Comparison of ENCODE assay signal across 17 mouse cellular contexts in genomic region chr1:131702094-131702766, GRCm38 (mm10). TPM values are rescaled to one million over a fixed set of nuclear protein-coding genes. Genes with fewer than 3 reads are reported as not detected.
DNase-seq lines count a peak whose midpoint lies in the region; ATAC-seq and TF ChIP-seq lines count a peak whose summit lies in the region.
"Had no signal": no experiment of that assay in that cellular context is flagged by ENCODE, and none has a peak within 500 bp of the region (broad histone marks: within the 10 kb centered on the region; RNA-seq: fewer than 3 reads in every experiment).

No protein-coding gene starts in this region.

- H3K27me3 ChIP-seq in heart, embryonic 12.5 days (replicated peaks) = 0 out of 2 replicates have a peak, but pooled peaks cover 3% of the 10 kb centered on the region
- H3K27me3 ChIP-seq in heart, adult 2 months (ENCODE audit: control insufficient read depth, insufficient read depth, low read length) = no peaks in the 10 kb centered on the region
- no peaks in the 10 kb centered on the region for H3K27me3 ChIP-seq in forebrain, embryonic 10.5 days (ENCODE audit: poor library complexity, severe bottlenecking)
- H3K27me3 ChIP-seq: hindbrain, embryonic 13.5 days; limb, embryonic 13.5 days; neural tube, embryonic 15.5 days had no signal

- no peaks in the 10 kb centered on the region for H3K9me3 ChIP-seq in heart, embryonic 12.5 days (replicated peaks)
- H3K9me3 ChIP-seq in forebrain, embryonic 10.5 days = no peaks in the 10 kb centered on the region
- H3K9me3 ChIP-seq: hindbrain, embryonic 13.5 days; limb, embryonic 13.5 days; neural tube, embryonic 15.5 days had no signal

- ATAC-seq in heart, embryonic 12.5 days (ENCODE audit: insufficient number of reproducible peaks, low FRiP score) = no peak
- ATAC-seq in hematopoietic stem cell, adult 5-6 weeks (replicated peaks in 1 of 2; ENCODE audit: insufficient read depth in 1 of 2, low FRiP score in 2 of 2, low TSS enrichment in 1 of 2, low read depth in 1 of 2, poor library complexity in 2 of 2, severe bottlenecking in 2 of 2) = peak; percentile 39 to 69; a peak in 3 of 4 replicates

- 24% methylated on average over 8 of the region's 8 CpGs for WGBS in heart, embryonic 12.5 days
- 30% methylated on average over 8 of the region's 8 CpGs for WGBS in heart, adult 2 months
- 83% methylated on average over 8 of the region's 8 CpGs for WGBS in forebrain, embryonic 10.5 days

- intact Hi-C loops in heart, adult 2 months (cut with DNase I) = no loop called here

- TF ChIP-seq POLR2A in heart, adult 2 months (IDR thresholded peaks at IDR 0.05; ENCODE audit: insufficient read depth, low read depth, low read length) = no peak

- peaks cover 5% of the 10 kb centered on the region for H3K4me1 ChIP-seq in heart, embryonic 12.5 days (replicated peaks)
- no peaks in the 10 kb centered on the region for H3K4me1 ChIP-seq in heart, adult 2 months (ENCODE audit: control insufficient read depth, insufficient read depth, low read length)
- no peaks in the 10 kb centered on the region for H3K4me1 ChIP-seq in forebrain, embryonic 10.5 days
- H3K4me1 ChIP-seq: hindbrain, embryonic 13.5 days; limb, embryonic 13.5 days; neural tube, embryonic 15.5 days had no signal

- no peak overlapping the region for H3K4me3 ChIP-seq in heart, embryonic 12.5 days
- H3K4me3 ChIP-seq in heart, adult 2 months = no peak overlapping the region
- H3K4me3 ChIP-seq in forebrain, embryonic 10.5 days = no peak overlapping the region
- H3K4me3 ChIP-seq: gastrocnemius, adult 2 months; hindbrain, embryonic 13.5 days; limb, embryonic 13.5 days; neural tube, embryonic 15.5 days had no signal

- no peak for DNase-seq in heart, adult 2 months
- peak; percentile 43 to 46 for DNase-seq in spleen, postnatal 36 days (ENCODE audit: low spot score in 2 of 2)
- DNase-seq in spleen, adult 12 weeks (ENCODE audit: low spot score) = no peak
- DNase-seq in testis, postnatal 14 days (ENCODE audit: low spot score) = peak; percentile 53
- DNase-seq in layer of hippocampus, postnatal 25 days (ENCODE audit: extremely low spot score in 1 of 2, low spot score in 1 of 2) = no peak
- no peak for DNase-seq in forebrain, embryonic 10.5 days (ENCODE audit: extremely low spot score, low spot score)
- DNase-seq: adrenal gland, postnatal 25 days; cerebellum, adult 8-10 months; gastrocnemius, adult 2 months; kidney, adult 8-10 months; lung, adult 2 months; midbrain, embryonic 14.5 days had no signal

- H3K79me2 ChIP-seq in heart, adult 2 months (replicated peaks; ENCODE audit: control insufficient read depth, insufficient read depth, low read length) = no peaks in the 10 kb centered on the region

- H3K27ac ChIP-seq in heart, embryonic 12.5 days (ENCODE audit: poor library complexity, severe bottlenecking) = no peak overlapping the region
- H3K27ac ChIP-seq in heart, adult 2 months = no peak overlapping the region
- no peak overlapping the region for H3K27ac ChIP-seq in forebrain, embryonic 10.5 days
- H3K27ac ChIP-seq: gastrocnemius, adult 2 months; hindbrain, embryonic 13.5 days; limb, embryonic 13.5 days; neural tube, embryonic 15.5 days had no signal

- TF ChIP-seq CTCF in heart, adult 2 months (IDR thresholded peaks at IDR 0.05) = no peak

- no peak for TF ChIP-seq EP300 in heart, adult 2 months (IDR thresholded peaks at IDR 0.05; ENCODE audit: insufficient read depth, low read depth, low read length)

- no peaks in the 10 kb centered on the region for H3K36me3 ChIP-seq in heart, embryonic 12.5 days
- H3K36me3 ChIP-seq in heart, adult 2 months (ENCODE audit: control insufficient read depth, insufficient read depth, low read length) = no peaks in the 10 kb centered on the region
- H3K36me3 ChIP-seq in forebrain, embryonic 10.5 days (replicated peaks) = no peaks in the 10 kb centered on the region
- H3K36me3 ChIP-seq: hindbrain, embryonic 13.5 days; limb, embryonic 13.5 days; neural tube, embryonic 15.5 days had no signal

- peak overlapping the region; percentile 40 for H3K4me2 ChIP-seq in heart, embryonic 12.5 days
- H3K4me2 ChIP-seq: hindbrain, embryonic 13.5 days; limb, embryonic 13.5 days; neural tube, embryonic 15.5 days had no signal

- no peak overlapping the region for H3K9ac ChIP-seq in heart, embryonic 12.5 days
- H3K9ac ChIP-seq in heart, adult 2 months (ENCODE audit: low read depth, low read length) = no peak overlapping the region
- H3K9ac ChIP-seq: hindbrain, embryonic 13.5 days; limb, embryonic 13.5 days; neural tube, embryonic 15.5 days had no signal

RNA-seq across cellular contexts. Expression of gene Rab7b, which starts 13.7 kb away (rescaled TPM):
- 0.68 and 1.5 TPM in 2 replicates for polyA plus RNA-seq in heart, embryonic 12.5 days (2016; fragmentation: Nextera tagmentation; extraction: Ambion mirVana)
- total RNA-seq in heart, adult 2 months (2021) = 1 to 10 TPM; 3.0 to 3.5 TPM
- 3.7 and 3.9 TPM in 2 replicates for polyA plus RNA-seq in heart, adult 2 months (2012; rRNA removed)
- total RNA-seq in hematopoietic stem cell, adult 5-6 weeks (2017) = 2.1 and 4.5 TPM in 2 replicates
- total RNA-seq in layer of hippocampus, postnatal 25 days (2021) = 1 to 10 TPM; 4.0 to 4.4 TPM
- 0.27 and 0.60 TPM in 2 replicates for polyA plus RNA-seq in forebrain, embryonic 10.5 days (2016; fragmentation: Nextera tagmentation; extraction: Ambion mirVana)

RNA-seq across cellular contexts. Expression of gene Slc26a9, which starts 41.6 kb away (rescaled TPM):
- polyA plus RNA-seq in heart, embryonic 12.5 days (2016; fragmentation: Nextera tagmentation; extraction: Ambion mirVana) = 0.04 and 0.05 TPM in 2 replicates
- not detected for total RNA-seq in heart, adult 2 months (2021)
- 0.03 and 0.08 TPM in 2 replicates for polyA plus RNA-seq in heart, adult 2 months (2012; rRNA removed)
- total RNA-seq in hematopoietic stem cell, adult 5-6 weeks (2017) = not detected in 2 replicates
- under 1 TPM; 0.12 to 0.15 TPM for total RNA-seq in layer of hippocampus, postnatal 25 days (2021)
- not detected in 2 replicates for polyA plus RNA-seq in forebrain, embryonic 10.5 days (2016; fragmentation: Nextera tagmentation; extraction: Ambion mirVana)
- total RNA-seq: gastrocnemius, adult 2 months had no signal
- polyA plus RNA-seq: limb, embryonic 13.5 days had no signal

Comparison
In these comparisons a context has a peak if more than half of its experiments do, and no peak if none do; other contexts are left out.
1. DNase-seq: peak in spleen, postnatal 36 days (2 of 2) and testis, postnatal 14 days (single experiment); none in heart, adult 2 months (0 of 2), spleen, adult 12 weeks (single experiment), layer of hippocampus, postnatal 25 days (0 of 2) and forebrain, embryonic 10.5 days (single experiment).